Mouse (Mus musculus) liver, embryonic 11.5 days (tissue): Measurements from ENCODE around the gene Gm10912. TPM values are rescaled to one million over a fixed set of nuclear protein-coding genes. Genes with fewer than 3 reads are reported as not detected.
"Not testable (repeated sequence)": the region's sequence is repeated elsewhere in the genome, so short reads cannot be mapped to it uniquely, and the experiment has no call there.

Experiments
- ATAC-seq: fragments of 200-750 bp; cut with Nextera tagmentation; replicated peaks from 2 replicates; pipeline ENCODE4 v1.8.0; 2017; ENCODE audit warnings: moderate number of reproducible peaks, mild to moderate bottlenecking, moderate TSS enrichment, moderate library complexity; ENCODE audit not compliant: low FRiP score
- DNase-seq: peaks from one replicate; pipeline ENCODE4 v3.0.0-alpha.2; 2017; ENCODE audit warnings: low spot score
- H3K27ac ChIP-seq: fragments of 300-500 bp; sonication (generic); 2 replicates; pipeline ENCODE4 v1.5.1; 2014; ENCODE audit warnings: mild to moderate bottlenecking, low read depth, low read length, control low read depth
- H3K27me3 ChIP-seq: fragments of 300-500 bp; sonication (generic); replicated peaks from 2 replicates; pipeline ENCODE4 v1.6.1; 2014; ENCODE audit warnings: low read length, mixed read lengths; ENCODE audit not compliant: control insufficient read depth, insufficient read depth
- H3K36me3 ChIP-seq: fragments of 300-500 bp; sonication (generic); 2 replicates; pipeline ENCODE4 v1.6.1; 2014; ENCODE audit warnings: mild to moderate bottlenecking, low read length, moderate library complexity, mixed read lengths; ENCODE audit not compliant: control insufficient read depth, insufficient read depth
- H3K4me1 ChIP-seq: fragments of 300-500 bp; sonication (generic); replicated peaks from 2 replicates; pipeline ENCODE4 v1.6.1; 2014; ENCODE audit warnings: low read length, mixed read lengths; ENCODE audit not compliant: control insufficient read depth, insufficient read depth
- H3K4me2 ChIP-seq: fragments of 300-500 bp; sonication (generic); 2 replicates; pipeline ENCODE4 v1.6.1; 2014; ENCODE audit warnings: mild to moderate bottlenecking, control low read depth, moderate library complexity
- H3K4me3 ChIP-seq: fragments of 300-500 bp; sonication (generic); 2 replicates; pipeline ENCODE4 v1.5.1; 2014; ENCODE audit warnings: low read depth, low read length, control low read depth
- H3K9ac ChIP-seq: fragments of 300-500 bp; sonication (generic); 2 replicates; pipeline ENCODE4 v1.6.1; 2014; ENCODE audit warnings: low read depth, low read length, control low read depth
- H3K9me3 ChIP-seq: fragments of 300-500 bp; sonication (generic); 2 replicates; pipeline ENCODE4 v1.6.1; 2016; ENCODE audit warnings: low read length, inconsistent platforms, mixed read lengths; ENCODE audit not compliant: control insufficient read depth
- WGBS: fragments of 180-500 bp; shearing (Covaris S2); extraction: QIAGEN DNeasy Blood & Tissue Kit; methylation state at CpG from one replicate; pipeline ENCODE4 v1.1.7; 2014; 5-methylcytosine and 5-hydroxymethylcytosine counted together
- polyA plus RNA-seq: library from polyadenylated mRNA; unstranded; fragments of >200 nt; fragmentation: Nextera tagmentation; extraction: Ambion mirVana; gene quantifications from 2 replicates; pipeline ENCODE4 v1.2.1, GENCODE M21; 2014

Gene Gm10912
- 0.10 TPM in 1 of 2 replicates, not detected in the other for polyA plus RNA-seq

- not testable (repeated sequence) for DNase-seq, H3K27ac ChIP-seq, H3K4me2 ChIP-seq, H3K4me3 ChIP-seq, H3K9me3 ChIP-seq, H3K9ac ChIP-seq, H3K36me3 ChIP-seq, ATAC-seq, H3K27me3 ChIP-seq, H3K4me1 ChIP-seq
- 88% methylated on average over 6 of the region's 6 CpGs for WGBS
Observed at GRCm38 (mm10) chr2:104065526-104065925, at the start of gene Gm10912. Gm10912 (plus strand) TSS chr2:104065826.

- Histone ChIP-seq H3K27me3 (no peaks in the 10 kb centered on the region), H3K4me3 (no peak overlapping the region), H3K4me2 (no peak overlapping the region), H3K36me3 (no peaks in the 10 kb centered on the region), H3K9ac (no peak overlapping the region), H3K4me1 (0 out of 2 replicates have a peak, but pooled peaks cover 2% of the 10 kb centered on the region), H3K9me3 (no peaks in the 10 kb centered on the region), H3K27ac (no peak overlapping the region)
- DNase-seq: no peak
- 72% methylated on average over 7 of the region's 7 CpGs for WGBS
- ATAC-seq: no peak
Observed at GRCm38 (mm10) chr2:104023096-104023495, 42.5 kb upstream of the Gm10912 start.

- no peak overlapping the region for H3K27ac ChIP-seq
- no peaks in the 10 kb centered on the region for H3K36me3 ChIP-seq
- H3K4me2 ChIP-seq: no peak overlapping the region
- no peaks in the 10 kb centered on the region for H3K9me3 ChIP-seq
- 90% methylated on average over 4 of the region's 4 CpGs for WGBS
- ATAC-seq (no peak), DNase-seq (no peak)
- no peak overlapping the region for H3K4me3 ChIP-seq
- H3K4me1 ChIP-seq: peaks cover 10% of the 10 kb centered on the region
- no peak overlapping the region for H3K9ac ChIP-seq
- H3K27me3 ChIP-seq: no peaks in the 10 kb centered on the region
Observed at GRCm38 (mm10) chr2:104024656-104025055, 41.0 kb upstream of the Gm10912 start.

GRCm38 (mm10) chr2:104027458-104028138 is 38.0 kb upstream of the Gm10912 start, which contains the start of gene Fbxo3:
Fbxo3 (plus strand) TSS chr2:104027721.
- no peaks in the 10 kb centered on the region for H3K9me3 ChIP-seq
- ATAC-seq: peak; percentile 91
- H3K4me2 ChIP-seq: peak within 1 kb of the TSS; percentile 88
- H3K4me1 ChIP-seq: peaks cover 19% of the 10 kb centered on the region
- peak within 1 kb of the TSS; percentile 86 for H3K27ac ChIP-seq
- no peaks in the 10 kb centered on the region for H3K36me3 ChIP-seq
- H3K9ac ChIP-seq: peak within 1 kb of the TSS; percentile 100
- H3K4me3 ChIP-seq: peak within 1 kb of the TSS; percentile 92
- no peaks in the 10 kb centered on the region for H3K27me3 ChIP-seq
- WGBS: 1% methylated on average over 42 of the region's 44 CpGs
- peak; percentile 93 for DNase-seq

GRCm38 (mm10) chr2:104028139-104028723 is 37.4 kb upstream of the Gm10912 start, which contains the start of gene 4931422A03Rik:
4931422A03Rik (minus strand) TSS chr2:104028361.
- under 1% methylated on average over 32 of the region's 32 CpGs for WGBS
- no peaks in the 10 kb centered on the region for H3K36me3 ChIP-seq
- H3K9ac ChIP-seq: peak within 1 kb of the TSS; percentile 100
- DNase-seq (no peak), ATAC-seq (peak; percentile 43)
- peaks cover 19% of the 10 kb centered on the region for H3K4me1 ChIP-seq
- no peaks in the 10 kb centered on the region for H3K27me3 ChIP-seq
- peak within 1 kb of the TSS; percentile 86 for H3K27ac ChIP-seq
- H3K9me3 ChIP-seq: no peaks in the 10 kb centered on the region
- H3K4me2 ChIP-seq: peak within 1 kb of the TSS; percentile 88
- peak within 1 kb of the TSS; percentile 92 for H3K4me3 ChIP-seq

GRCm38 (mm10) chr2:104029074-104029473 is 36.6 kb upstream of the Gm10912 start:
- H3K27me3 ChIP-seq: no peaks in the 10 kb centered on the region
- peak overlapping the region; percentile 100 for H3K9ac ChIP-seq
- peak overlapping the region; percentile 88 for H3K4me2 ChIP-seq
- no peak for DNase-seq
- H3K9me3 ChIP-seq: no peaks in the 10 kb centered on the region
- H3K4me3 ChIP-seq: peak overlapping the region; percentile 92
- H3K27ac ChIP-seq: peak overlapping the region; percentile 86
- ATAC-seq: peak; percentile 76
- 29% methylated on average over 2 of the region's 2 CpGs for WGBS
- peaks cover 19% of the 10 kb centered on the region for H3K4me1 ChIP-seq
- 0 out of 2 replicates have a peak, but pooled peaks cover 3% of the 10 kb centered on the region for H3K36me3 ChIP-seq

GRCm38 (mm10) chr2:104030381-104030780 is 35.2 kb upstream of the Gm10912 start:
- H3K4me2 ChIP-seq: peak overlapping the region; percentile 88
- ATAC-seq (no peak), DNase-seq (no peak)
- no peak overlapping the region for H3K9ac ChIP-seq
- H3K27ac ChIP-seq: no peak overlapping the region
- H3K4me3 ChIP-seq: no peak overlapping the region
- H3K27me3 ChIP-seq: no peaks in the 10 kb centered on the region
- H3K9me3 ChIP-seq: no peaks in the 10 kb centered on the region
- peaks cover 19% of the 10 kb centered on the region for H3K4me1 ChIP-seq
- 0 out of 2 replicates have a peak, but pooled peaks cover 3% of the 10 kb centered on the region for H3K36me3 ChIP-seq
- 80% methylated on average over 3 of the region's 3 CpGs for WGBS

- no peak overlapping the region for H3K4me2 ChIP-seq
- no peak overlapping the region for H3K9ac ChIP-seq
- 89% methylated on average over 3 of the region's 3 CpGs for WGBS
- no peak for ATAC-seq
- H3K36me3 ChIP-seq: peaks cover 5% of the 10 kb centered on the region; the same call in 1 of the 2 replicates
- no peak for DNase-seq
- no peaks in the 10 kb centered on the region for H3K27me3 ChIP-seq
- H3K9me3 ChIP-seq: no peaks in the 10 kb centered on the region
- no peak overlapping the region for H3K4me3 ChIP-seq
- H3K4me1 ChIP-seq: peaks cover 19% of the 10 kb centered on the region
- no peak overlapping the region for H3K27ac ChIP-seq
Observed at GRCm38 (mm10) chr2:104032056-104032455, 33.6 kb upstream of the Gm10912 start.
